Mouse (Mus musculus) embryo, embryonic 9.5 days (tissue): ENCODE measurements around the gene Iqgap3.

Source experiments
- DNase-seq: peaks from one replicate; pipeline ENCODE4 v3.0.0-alpha.2; 2017; ENCODE audit errors: extremely low spot score

Gene Iqgap3

DNA sequence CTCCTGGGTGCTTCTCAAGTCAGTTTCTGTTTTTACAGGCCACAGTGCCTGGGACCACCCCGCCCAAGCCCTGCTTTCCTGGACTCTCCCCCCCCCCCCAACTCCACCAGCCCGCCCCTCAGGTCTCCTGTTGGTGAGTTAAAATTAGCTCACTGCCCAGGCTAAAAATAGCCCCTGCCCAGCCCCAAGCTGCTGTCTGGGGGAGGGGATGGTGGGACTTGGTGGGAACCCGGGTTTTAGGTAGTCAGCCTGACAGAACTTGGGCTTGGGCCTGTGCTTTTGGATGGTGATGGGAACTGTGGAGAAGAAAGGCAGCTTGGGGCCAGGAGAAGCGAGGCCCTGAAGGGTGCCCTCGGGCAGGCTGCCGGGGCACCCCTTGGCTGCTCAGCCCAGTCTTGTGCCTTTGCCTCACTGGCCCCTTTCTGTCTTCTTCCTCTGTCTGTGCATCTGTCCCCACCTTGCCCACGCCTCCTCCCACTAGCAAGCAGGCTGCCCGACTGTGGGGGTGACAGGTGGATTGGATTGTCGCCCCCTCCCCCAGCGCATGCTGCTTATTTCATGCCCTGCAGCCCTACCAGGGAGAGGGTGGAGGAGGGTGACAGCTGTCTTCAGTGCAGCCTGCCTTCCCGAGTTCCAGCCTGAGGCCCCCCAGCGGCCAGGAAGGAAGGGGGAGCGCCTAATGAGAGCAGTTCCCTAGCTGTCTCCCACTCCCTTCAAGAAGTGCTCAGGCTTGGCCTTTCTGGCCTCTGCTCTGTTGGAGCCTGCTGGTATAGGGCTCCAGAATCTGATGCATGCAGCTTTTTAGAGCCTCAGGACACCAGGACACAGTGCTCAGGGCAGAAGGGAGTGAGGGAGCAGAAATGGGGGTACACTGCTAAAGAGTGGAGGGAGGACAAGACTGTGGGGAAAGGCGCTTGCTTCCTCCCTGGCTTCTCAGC, 68.6 kb downstream of the Iqgap3 start:
- peak; percentile 43 for DNase-seq

- DNase-seq, result no peak
Measured at GRCm38 (mm10) chr3:88150999-88151364, 69.2 kb downstream of the Iqgap3 start.

GRCm38 (mm10) chr3:88152056-88152455, 70.3 kb downstream of the Iqgap3 start:
- no peak for DNase-seq

- no peak for DNase-seq
Measured at GRCm38 (mm10) chr3:88153290-88154011, 71.7 kb downstream of the Iqgap3 start.

DNA sequence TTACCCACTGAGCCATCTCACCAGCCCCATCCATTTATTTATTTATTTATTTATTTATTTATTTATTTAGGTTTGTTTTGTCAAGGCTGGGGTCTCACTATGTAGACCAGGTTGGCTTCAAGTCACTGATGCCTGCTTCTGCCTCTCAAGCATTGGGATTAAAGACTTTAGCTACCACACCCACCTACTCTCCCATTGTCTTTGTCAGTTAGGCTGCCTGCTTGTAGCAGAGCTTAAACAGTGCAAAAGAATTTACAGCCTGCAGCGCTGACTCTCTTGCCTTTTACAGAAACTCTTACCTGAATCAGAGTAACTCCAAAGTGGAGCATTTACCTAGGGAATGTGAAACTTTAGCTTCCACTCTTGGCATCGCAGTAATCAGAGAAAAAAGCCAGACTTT, 72.5 kb downstream of the Iqgap3 start:
- no peak for DNase-seq

DNA sequence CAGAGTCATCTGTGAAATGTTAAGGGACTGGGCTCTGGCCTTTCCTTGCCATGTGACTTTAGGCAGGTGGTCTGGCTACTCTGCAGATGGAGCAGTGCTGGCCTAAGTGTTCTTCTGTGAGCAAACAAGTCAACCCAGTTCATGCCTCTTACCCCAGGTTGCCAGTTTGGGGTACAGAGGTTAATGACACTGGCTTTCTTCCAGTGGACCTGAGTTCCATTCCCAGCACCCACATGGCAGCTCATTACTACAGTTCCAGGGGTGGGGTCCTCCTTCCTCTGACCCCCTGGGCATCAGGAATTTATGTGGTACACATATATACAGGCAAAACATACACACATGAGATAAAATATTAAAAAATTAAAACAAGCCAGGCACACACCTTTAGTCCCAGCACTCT, 75.0 kb downstream of the Iqgap3 start:
- DNase-seq, result no peak

DNA sequence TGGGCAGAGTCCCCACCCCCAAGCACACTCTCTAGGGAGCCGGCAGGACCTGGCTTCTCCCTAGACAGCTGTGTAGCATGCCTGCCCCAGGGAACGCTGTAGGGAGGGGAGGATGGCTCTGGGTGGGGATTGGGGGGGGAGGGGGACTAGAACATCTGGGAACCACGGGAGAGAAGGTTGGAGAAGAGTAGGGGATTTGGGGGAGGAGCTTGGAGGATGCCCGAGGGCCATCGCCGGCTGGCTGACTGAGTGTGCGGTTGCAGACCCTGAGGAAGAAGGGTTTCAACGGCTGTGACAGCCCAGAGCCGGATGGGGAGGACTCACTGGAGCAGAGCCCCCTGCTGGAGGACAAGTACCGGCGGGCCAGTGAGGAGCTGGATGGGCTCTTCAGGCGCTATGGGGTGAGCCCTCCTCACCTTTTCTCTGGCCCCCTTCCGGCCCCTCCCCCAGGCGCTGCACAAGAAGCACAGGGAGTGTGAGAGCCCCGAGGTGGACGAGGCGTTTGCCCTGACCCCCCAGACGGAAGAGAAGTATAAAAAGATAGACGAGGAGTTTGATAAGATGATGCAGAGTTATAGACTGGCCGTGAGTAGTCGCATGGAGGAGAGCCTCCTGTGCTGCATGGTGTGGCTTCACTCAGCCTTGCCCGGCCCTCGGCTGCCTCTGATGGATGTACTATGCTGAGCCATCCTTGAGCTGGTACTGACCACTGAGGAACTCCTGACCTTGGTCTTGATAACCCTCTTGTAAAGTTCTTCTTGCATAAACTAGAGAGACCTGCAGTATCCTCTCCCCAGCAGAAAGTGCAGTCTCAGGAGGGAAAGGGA, 76.2 kb downstream of the Iqgap3 start:
- peak; percentile 79 for DNase-seq

- no peak for DNase-seq
Measured at GRCm38 (mm10) chr3:88158991-88159390, 77.2 kb downstream of the Iqgap3 start.

DNA sequence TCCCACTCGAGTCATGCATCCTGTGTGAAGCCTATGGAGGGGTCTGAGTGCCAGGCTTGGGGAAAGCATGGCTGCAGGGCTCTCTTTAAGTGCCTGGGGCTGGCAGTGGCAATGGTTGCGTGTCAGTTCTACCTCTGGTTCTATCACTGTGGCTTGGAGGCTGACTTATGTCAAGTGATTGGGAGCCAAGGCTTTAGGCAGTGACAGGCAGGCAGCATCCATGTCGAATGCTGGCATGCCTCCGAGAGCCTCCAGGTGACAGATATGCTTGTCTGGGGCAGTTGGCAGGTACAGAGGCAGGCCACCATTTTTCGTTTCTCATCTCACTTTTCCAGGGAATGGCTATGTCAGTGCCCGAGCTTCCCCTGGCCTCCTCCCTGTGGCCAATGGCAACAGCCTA, 79.1 kb downstream of the Iqgap3 start:
- DNase-seq, result no peak

- no peak for DNase-seq
Measured at GRCm38 (mm10) chr3:88162259-88162658, 80.5 kb downstream of the Iqgap3 start.

DNA sequence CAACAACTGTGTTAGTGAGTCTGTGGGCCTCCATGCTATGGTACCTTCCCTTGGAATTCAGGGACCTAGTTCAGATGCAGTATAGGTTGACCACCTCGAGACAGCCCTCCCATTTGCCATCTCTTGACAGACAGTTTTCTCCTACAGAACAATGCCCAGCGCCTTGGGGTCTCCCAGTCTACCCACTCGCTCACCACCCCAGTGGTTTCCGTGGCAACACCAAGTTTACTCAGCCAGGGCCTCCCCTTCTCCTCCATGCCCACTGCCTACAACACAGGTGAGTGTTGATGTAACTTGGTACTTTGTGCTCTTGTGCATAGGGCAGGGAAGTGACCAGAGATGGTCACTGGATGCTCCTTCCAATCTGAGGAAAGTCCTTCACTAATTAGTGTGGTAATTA, 81.0 kb downstream of the Iqgap3 start:
- no peak for DNase-seq

DNA sequence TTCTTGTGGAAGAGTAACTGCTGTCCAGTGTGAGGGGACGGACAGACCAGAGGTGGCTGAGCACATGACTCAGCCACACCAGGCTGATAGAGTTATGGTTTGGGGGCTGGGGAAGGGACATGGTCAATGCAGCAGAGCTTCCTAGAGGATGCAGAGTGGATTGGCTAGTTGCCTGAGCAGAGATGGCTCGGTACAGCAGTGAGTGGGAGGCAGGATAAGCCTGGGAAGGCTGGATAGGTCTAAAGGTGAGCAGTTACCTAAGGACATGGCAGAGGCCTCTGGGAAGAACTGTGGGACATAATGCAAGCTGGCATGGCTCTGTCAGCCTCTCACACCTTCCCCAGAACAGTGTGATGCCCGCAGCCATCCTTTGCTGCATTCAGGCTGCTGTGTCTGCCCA, 82.1 kb downstream of the Iqgap3 start:
- no peak for DNase-seq

- DNase-seq, result no peak
Measured at GRCm38 (mm10) chr3:88164263-88164662, 82.5 kb downstream of the Iqgap3 start.

- DNase-seq, result no peak
Measured at GRCm38 (mm10) chr3:88166056-88166455, 84.3 kb downstream of the Iqgap3 start.

GRCm38 (mm10) chr3:88170361-88170760, 88.6 kb downstream of the Iqgap3 start:
- DNase-seq, result no peak
